12 mouse cellular contexts compared by ENCODE assay signal in the genomic region with DNA sequence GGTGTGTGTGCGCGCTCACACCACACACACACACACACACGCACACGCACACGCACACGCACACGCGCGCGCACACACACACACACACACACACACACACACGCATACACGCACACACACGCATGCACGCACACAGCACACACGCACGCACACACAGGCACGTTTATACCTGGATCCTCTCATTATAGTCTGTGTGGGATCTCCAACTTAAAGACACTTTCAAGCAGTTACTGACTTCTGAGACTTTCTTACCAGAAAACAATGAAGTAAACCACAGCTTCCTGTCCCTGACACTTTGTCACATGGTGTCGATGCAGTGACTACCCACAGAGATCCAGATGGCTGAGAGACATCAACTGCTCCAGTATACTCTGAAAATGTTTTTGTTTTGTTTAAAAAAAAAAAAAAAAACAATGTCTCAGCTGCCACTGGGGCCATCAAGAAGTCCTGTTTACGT.
DNase-seq lines count a peak whose midpoint lies in the region; ATAC-seq and TF ChIP-seq lines count a peak whose summit lies in the region.
"Had no signal": no experiment of that assay in that cellular context is flagged by ENCODE, and none has a peak within 500 bp of the region (broad histone marks: within the 10 kb centered on the region; RNA-seq: fewer than 3 reads in every experiment).

No protein-coding gene starts in this region.

- H3K36me3 ChIP-seq in small intestine, adult 2 months (ENCODE audit: control insufficient read depth, insufficient read depth, low read length), result no peaks in the 10 kb centered on the region
- H3K36me3 ChIP-seq: embryonic facial prominence, embryonic 13.5 days; lung, embryonic 15.5 days had no signal

- intact Hi-C loops in gastrocnemius, postnatal 14 days (cut with DNase I; ENCODE audit: low total_unique reads), result no loop called here

- peak overlapping the region; percentile 59 for H3K4me3 ChIP-seq in small intestine, adult 2 months (ENCODE audit: low read depth, low read length)
- H3K4me3 ChIP-seq: embryonic facial prominence, embryonic 13.5 days; lung, embryonic 15.5 days; myocyte had no signal

- no peak for DNase-seq in frontal cortex, adult 2 months (ENCODE audit: extremely low spot score in 1 of 2, low spot score in 1 of 2)
- DNase-seq in induced T-regulatory cell, adult 2 months (ENCODE audit: low read depth), result peak; percentile 92
- no peak for DNase-seq in gastrocnemius, postnatal 14 days
- DNase-seq in heart, adult 9 months (ENCODE audit: low spot score in 2 of 2), result no peak
- no peak for DNase-seq in ovary, postnatal 36 days (ENCODE audit: low spot score)
- DNase-seq: heart, postnatal 14 days had no signal

- WGBS in small intestine, adult 2 months, result 85% methylated on average over 19 of the region's 19 CpGs

- no peaks in the 10 kb centered on the region for H3K4me1 ChIP-seq in small intestine, adult 2 months (ENCODE audit: control insufficient read depth, insufficient read depth, insufficient read length, low read length)
- H3K4me1 ChIP-seq: lung, embryonic 15.5 days had no signal

- H3K27me3 ChIP-seq in small intestine, adult 2 months (ENCODE audit: control insufficient read depth, insufficient read depth, low read length), result no peaks in the 10 kb centered on the region
- H3K27me3 ChIP-seq: embryonic facial prominence, embryonic 13.5 days; lung, embryonic 15.5 days had no signal

- ATAC-seq in frontal cortex, adult (ENCODE audit: low TSS enrichment), result peak; percentile 42; the same call in 1 of the 2 replicates
- peak; percentile 88 for ATAC-seq in CD4-positive, CD25-positive, alpha-beta regulatory T cell, adult 4 months

- no peak for TF ChIP-seq CTCF in small intestine, adult 2 months (IDR thresholded peaks at IDR 0.05; ENCODE audit: extremely low read depth, insufficient read length, insufficient replicate concordance, low read depth, low read length)

- peak overlapping the region; percentile 97 for H3K27ac ChIP-seq in small intestine, adult 2 months (ENCODE audit: insufficient read depth, low read depth, low read length)
- H3K27ac ChIP-seq: embryonic facial prominence, embryonic 13.5 days; lung, embryonic 15.5 days had no signal

- no peak for TF ChIP-seq POLR2A in small intestine, adult 2 months (IDR thresholded peaks at IDR 0.05; ENCODE audit: low read depth, low read length)
